In genomic region chr3:142310446-142310845, GRCm38 (mm10) we compare ENCODE assay signal across 9 mouse cellular contexts.
DNase-seq lines count a peak whose midpoint lies in the region; ATAC-seq and TF ChIP-seq lines count a peak whose summit lies in the region.
"Had no signal": no experiment of that assay in that cellular context is flagged by ENCODE, and none has a peak within 500 bp of the region (broad histone marks: within the 10 kb centered on the region; RNA-seq: fewer than 3 reads in every experiment).

No protein-coding gene starts in this region.

- TF ChIP-seq POLR2A in CH12.LX (IDR thresholded peaks at IDR 0.05; ENCODE audit: low read depth, low read length), result no peak

- TF ChIP-seq EP300 in CH12.LX (IDR thresholded peaks at IDR 0.05; ENCODE audit: low read length), result no peak; the same call in 1 of the 2 replicates

- H3K4me1 ChIP-seq in heart, embryonic 13.5 days, result peaks cover 34% of the 10 kb centered on the region
- peaks cover 5 to 17% of the 10 kb centered on the region in 2 experiments for H3K4me1 ChIP-seq in CH12.LX (ENCODE audit: control insufficient read depth in 1 of 2, insufficient read depth in 2 of 2)
- peaks cover 18% of the 10 kb centered on the region for H3K4me1 ChIP-seq in midbrain, embryonic 12.5 days
- 0 out of 2 replicates have a peak, but pooled peaks cover 5% of the 10 kb centered on the region for H3K4me1 ChIP-seq in intestine, embryonic 15.5 days (replicated peaks)

- dilution Hi-C loops in CH12.LX (cut with MboI; ENCODE audit: extremely low pct_ligation_motif_present, extremely low pct_unique_long_range_greater_than_20kb, low sequenced_read_pairs), result no loop called here

- no peak for TF ChIP-seq CTCF in CH12.LX (conservative IDR thresholded peaks at IDR 0.05 in 1 of 2, IDR thresholded peaks at IDR 0.05 in 1 of 2; ENCODE audit: low read depth in 2 of 2, low read length in 2 of 2)

- peak overlapping the region; percentile 53; the same call in 1 of the 2 replicates for H3K27ac ChIP-seq in heart, embryonic 13.5 days (replicated peaks)
- no peak overlapping the region for H3K27ac ChIP-seq in CH12.LX (ENCODE audit: insufficient read depth, low read depth)
- H3K27ac ChIP-seq in midbrain, embryonic 12.5 days (replicated peaks), result 0 out of 2 replicates have a peak overlapping the region, but pooled peaks have one; percentile 20
- no peak overlapping the region for H3K27ac ChIP-seq in intestine, embryonic 15.5 days

- ATAC-seq in heart, embryonic 13.5 days (ENCODE audit: extremely low read depth, insufficient number of reproducible peaks, low FRiP score, low TSS enrichment), result no peak
- peak; percentile 87 for ATAC-seq in midbrain, embryonic 12.5 days (ENCODE audit: low FRiP score, low read depth)
- no peak for ATAC-seq in intestine, embryonic 15.5 days
- ATAC-seq: liver, postnatal 0 days had no signal

- no peak overlapping the region for H3K4me3 ChIP-seq in heart, embryonic 13.5 days
- no peak overlapping the region for H3K4me3 ChIP-seq in CH12.LX (replicated peaks in 1 of 3; ENCODE audit: low read depth in 2 of 3, low read length in 2 of 3, poor library complexity in 1 of 3)
- H3K4me3 ChIP-seq in midbrain, embryonic 12.5 days, result no peak overlapping the region
- H3K4me3 ChIP-seq in intestine, embryonic 15.5 days (replicated peaks), result no peak overlapping the region

- WGBS in heart, embryonic 13.5 days, result 38% methylated on average over 2 of the region's 2 CpGs
- 13% methylated on average over 2 of the region's 2 CpGs for WGBS in midbrain, embryonic 12.5 days
- WGBS in intestine, embryonic 15.5 days, result 49% methylated on average over 2 of the region's 2 CpGs

- H3K36me3 ChIP-seq in heart, embryonic 13.5 days, result peaks cover 7% of the 10 kb centered on the region
- peaks cover 0 to 2% of the 10 kb centered on the region in 2 experiments for H3K36me3 ChIP-seq in CH12.LX (replicated peaks in 1 of 2; ENCODE audit: control insufficient read depth in 1 of 2, insufficient read depth in 1 of 2, low read length in 1 of 2)
- H3K36me3 ChIP-seq in midbrain, embryonic 12.5 days, result no peaks in the 10 kb centered on the region
- no peaks in the 10 kb centered on the region for H3K36me3 ChIP-seq in intestine, embryonic 15.5 days

- H3K27me3 ChIP-seq in heart, embryonic 13.5 days (replicated peaks), result no peaks in the 10 kb centered on the region
- H3K27me3 ChIP-seq in CH12.LX (replicated peaks), result no peaks in the 10 kb centered on the region
- H3K27me3 ChIP-seq in midbrain, embryonic 12.5 days, result no peaks in the 10 kb centered on the region
- H3K27me3 ChIP-seq in intestine, embryonic 15.5 days (replicated peaks), result no peaks in the 10 kb centered on the region

- no peak for TF ChIP-seq RAD21 in CH12.LX (IDR thresholded peaks at IDR 0.05; ENCODE audit: low read depth, low read length)

- H3K9ac ChIP-seq in heart, embryonic 13.5 days, result no peak overlapping the region
- H3K9ac ChIP-seq in CH12.LX (ENCODE audit: insufficient read depth, low read depth), result peak overlapping the region; percentile 31
- H3K9ac ChIP-seq in midbrain, embryonic 12.5 days (replicated peaks), result no peak overlapping the region
- H3K9ac ChIP-seq in intestine, embryonic 15.5 days, result no peak overlapping the region
- H3K9ac ChIP-seq: liver, postnatal 0 days had no signal

- H3K9me3 ChIP-seq in heart, embryonic 13.5 days, result no peaks in the 10 kb centered on the region
- H3K9me3 ChIP-seq in CH12.LX (replicated peaks; ENCODE audit: low read length), result no peaks in the 10 kb centered on the region
- H3K9me3 ChIP-seq in midbrain, embryonic 12.5 days, result no peaks in the 10 kb centered on the region
- no peaks in the 10 kb centered on the region for H3K9me3 ChIP-seq in intestine, embryonic 15.5 days

- in situ Hi-C loops in CH12.LX (cut with MboI; ENCODE audit: low pct_ligation_motif_present, low pct_unique_long_range_greater_than_20kb, low sequenced_read_pairs), result no loop called here

- no peaks in the 10 kb centered on the region for H3K79me2 ChIP-seq in CH12.LX (replicated peaks; ENCODE audit: control insufficient read depth, extremely low read depth, insufficient read depth, poor library complexity, severe bottlenecking)

- intact Hi-C loops in heart, postnatal 14 days (cut with DNase I), result no loop called here

- DNase-seq in heart, postnatal 14 days, result no peak
- DNase-seq in CH12.LX (ENCODE audit: extremely low read depth), result peak; percentile 14
- peak; percentile 11 for DNase-seq in embryo, embryonic 9.5 days (ENCODE audit: extremely low spot score)
- no peak for DNase-seq in yolk sac, embryonic 10.5 days (ENCODE audit: low spot score)
- no peak for DNase-seq in gastrocnemius, adult 18-20 months (ENCODE audit: low spot score)
- DNase-seq: liver, postnatal 0 days had no signal

- no peak overlapping the region for H3K4me2 ChIP-seq in heart, embryonic 13.5 days
- peak overlapping the region; percentile 74 for H3K4me2 ChIP-seq in CH12.LX (ENCODE audit: insufficient read depth, low read depth, poor library complexity, severe bottlenecking)
- peak overlapping the region; percentile 11; the same call in 1 of the 2 replicates for H3K4me2 ChIP-seq in midbrain, embryonic 12.5 days (replicated peaks)
- no peak overlapping the region for H3K4me2 ChIP-seq in intestine, embryonic 15.5 days (replicated peaks)

TF ChIP-seq in CH12.LX, 34 proteins besides CTCF, POLR2A, EP300 and RAD21:
- TF ChIP-seq BHLHE40 (IDR thresholded peaks at IDR 0.05; ENCODE audit: low read depth, low read length) (peak; percentile 44), MEF2A (IDR thresholded peaks at IDR 0.05; ENCODE audit: borderline replicate concordance, low read depth, low read length) (peak; percentile 73), KAT2A (IDR thresholded peaks at IDR 0.05; ENCODE audit: insufficient replicate concordance, low read length) (no peak)
TF ChIP-seq in CH12.LX: peak in this region for 2.

Comparison
In these comparisons a context has a peak if more than half of its experiments do, and no peak if none do; other contexts are left out.
1. H3K27ac ChIP-seq: peak in heart, embryonic 13.5 days (single experiment) and midbrain, embryonic 12.5 days (single experiment); none in CH12.LX (single experiment) and intestine, embryonic 15.5 days (single experiment).
2. H3K4me2 ChIP-seq: peak in CH12.LX (single experiment) and midbrain, embryonic 12.5 days (single experiment); none in heart, embryonic 13.5 days (single experiment) and intestine, embryonic 15.5 days (single experiment).
3. DNase-seq: peak in CH12.LX (single experiment) and embryo, embryonic 9.5 days (single experiment); none in heart, postnatal 14 days (0 of 2), yolk sac, embryonic 10.5 days (single experiment) and gastrocnemius, adult 18-20 months (single experiment).